In the genomic region with DNA sequence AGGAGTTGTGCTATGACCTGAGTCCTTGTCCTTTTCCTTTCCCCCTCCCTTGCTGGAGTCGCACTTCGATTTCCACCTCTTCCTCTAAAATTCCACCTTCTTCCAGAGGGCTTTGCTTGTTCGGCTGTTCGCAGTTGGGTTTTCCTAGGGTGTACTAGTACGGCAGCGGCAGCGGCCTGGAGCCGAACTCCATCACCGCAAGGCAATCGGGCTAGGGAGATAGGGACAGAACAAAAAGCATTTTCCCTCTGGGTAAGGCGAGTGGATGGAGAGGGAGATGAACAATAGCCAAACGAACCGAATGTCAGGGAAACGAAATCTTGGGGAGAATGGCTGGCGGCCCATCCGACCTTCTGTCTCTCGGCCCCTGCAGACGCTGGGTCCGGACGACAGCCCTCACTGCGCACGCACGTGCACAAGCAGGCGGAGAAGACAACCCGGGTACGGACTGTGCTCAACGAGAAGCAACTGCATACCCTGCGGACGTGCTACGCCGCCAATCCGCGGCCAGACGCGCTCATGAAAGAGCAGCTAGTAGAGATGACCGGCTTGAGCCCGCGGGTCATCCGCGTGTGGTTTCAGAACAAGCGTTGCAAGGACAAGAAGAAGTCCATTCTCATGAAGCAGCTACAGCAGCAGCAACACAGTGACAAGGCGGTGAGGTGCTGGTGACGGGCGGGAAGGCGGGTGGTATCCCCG, we compare ENCODE assay signal across 8 mouse cellular contexts. TPM values are rescaled to one million over a fixed set of nuclear protein-coding genes. Genes with fewer than 3 reads are reported as not detected.
A peak's percentile ranks its signal among the peaks of the same experiment; 100 is the strongest.
DNase-seq lines count a peak whose midpoint lies in the region; ATAC-seq lines count a peak whose summit lies in the region.

No protein-coding gene starts in this region.

- peak overlapping the region; percentile 62 for H3K9ac ChIP-seq in intestine, embryonic 14.5 days (ENCODE audit: low read length)
- no peak overlapping the region for H3K9ac ChIP-seq in liver, embryonic 15.5 days

- H3K27me3 ChIP-seq in intestine, embryonic 14.5 days (replicated peaks; ENCODE audit: control insufficient read depth, insufficient read depth, low read length) = peaks cover 85% of the 10 kb centered on the region
- peaks cover 100% of the 10 kb centered on the region for H3K27me3 ChIP-seq in liver, embryonic 15.5 days

- peak; percentile 29 to 53 for DNase-seq in right cerebral cortex, adult 2 months (ENCODE audit: low spot score in 2 of 2)
- no peak for DNase-seq in right cerebral cortex, postnatal 14 days
- DNase-seq in cerebellum, adult 9-11 months = peak; percentile 26
- peak; percentile 48 for DNase-seq in forelimb bud, embryonic 11.5 days (ENCODE audit: low read depth, low spot score)
- peak; percentile 90 for DNase-seq in intestine, embryonic 14.5 days (ENCODE audit: low spot score)
- DNase-seq in right cerebral cortex, postnatal 4 days = peak; percentile 42

- no peak for ATAC-seq in intestine, embryonic 14.5 days (replicated peaks; ENCODE audit: low FRiP score, low TSS enrichment, low read depth)
- no peak for ATAC-seq in liver, embryonic 15.5 days (ENCODE audit: insufficient read depth)
- no peak for ATAC-seq in megakaryocyte progenitor cell, adult 5-6 weeks (replicated peaks; ENCODE audit: poor library complexity)

- WGBS in intestine, embryonic 14.5 days = 6% methylated on average over 46 of the region's 46 CpGs
- 2% methylated on average over 46 of the region's 46 CpGs for WGBS in liver, embryonic 15.5 days (ENCODE audit: insufficient replicate concordance)

- H3K4me2 ChIP-seq in intestine, embryonic 14.5 days (ENCODE audit: low read length) = peak overlapping the region; percentile 70
- H3K4me2 ChIP-seq in liver, embryonic 15.5 days = peak overlapping the region; percentile 16; the same call in 1 of the 2 replicates

- peak overlapping the region; percentile 45 for H3K4me3 ChIP-seq in intestine, embryonic 14.5 days (ENCODE audit: low read depth, low read length)
- H3K4me3 ChIP-seq in liver, embryonic 15.5 days (replicated peaks) = 0 out of 2 replicates have a peak overlapping the region, but pooled peaks have one; percentile 7

- no peak overlapping the region for H3K27ac ChIP-seq in intestine, embryonic 14.5 days (ENCODE audit: low read depth)
- no peak overlapping the region for H3K27ac ChIP-seq in liver, embryonic 15.5 days (replicated peaks)

- peaks cover 24% of the 10 kb centered on the region for H3K4me1 ChIP-seq in intestine, embryonic 14.5 days (replicated peaks; ENCODE audit: control insufficient read depth, insufficient read depth, low read length)
- peaks cover 44% of the 10 kb centered on the region for H3K4me1 ChIP-seq in liver, embryonic 15.5 days (replicated peaks)

- H3K36me3 ChIP-seq in intestine, embryonic 14.5 days (ENCODE audit: control insufficient read depth, insufficient read depth, low read length) = no peaks in the 10 kb centered on the region
- H3K36me3 ChIP-seq in liver, embryonic 15.5 days (replicated peaks) = no peaks in the 10 kb centered on the region

- no peaks in the 10 kb centered on the region for H3K9me3 ChIP-seq in intestine, embryonic 14.5 days (ENCODE audit: control insufficient read depth, low read length)
- peaks cover 6% of the 10 kb centered on the region for H3K9me3 ChIP-seq in liver, embryonic 15.5 days (replicated peaks)

RNA-seq across cellular contexts. Expression of gene Isl2, which starts 5.4 kb away (rescaled TPM):
- 6.1 and 6.7 TPM in 2 replicates for polyA plus RNA-seq in intestine, embryonic 14.5 days (2014; fragmentation: Nextera tagmentation; extraction: Ambion mirVana)
- 0.16 TPM in 1 of 2 replicates, not detected in the other for polyA plus RNA-seq in liver, embryonic 15.5 days (2015; fragmentation: Nextera tagmentation; extraction: Ambion mirVana)
- total RNA-seq in megakaryocyte progenitor cell, adult 5-6 weeks (2015) = not detected in 2 replicates
- total RNA-seq in megakaryocyte progenitor cell, adult 5-6 weeks (2017) = not detected in 2 replicates

RNA-seq across cellular contexts. Expression of gene Etfa, which starts 31.8 kb away (rescaled TPM):
- 222 and 225 TPM in 2 replicates for polyA plus RNA-seq in intestine, embryonic 14.5 days (2014; fragmentation: Nextera tagmentation; extraction: Ambion mirVana)
- 201 and 204 TPM in 2 replicates for polyA plus RNA-seq in liver, embryonic 15.5 days (2015; fragmentation: Nextera tagmentation; extraction: Ambion mirVana)
- total RNA-seq in megakaryocyte progenitor cell, adult 5-6 weeks (2015) = 151 and 155 TPM in 2 replicates
- 58.1 and 83.2 TPM in 2 replicates for total RNA-seq in megakaryocyte progenitor cell, adult 5-6 weeks (2017)
